In the genomic region with DNA sequence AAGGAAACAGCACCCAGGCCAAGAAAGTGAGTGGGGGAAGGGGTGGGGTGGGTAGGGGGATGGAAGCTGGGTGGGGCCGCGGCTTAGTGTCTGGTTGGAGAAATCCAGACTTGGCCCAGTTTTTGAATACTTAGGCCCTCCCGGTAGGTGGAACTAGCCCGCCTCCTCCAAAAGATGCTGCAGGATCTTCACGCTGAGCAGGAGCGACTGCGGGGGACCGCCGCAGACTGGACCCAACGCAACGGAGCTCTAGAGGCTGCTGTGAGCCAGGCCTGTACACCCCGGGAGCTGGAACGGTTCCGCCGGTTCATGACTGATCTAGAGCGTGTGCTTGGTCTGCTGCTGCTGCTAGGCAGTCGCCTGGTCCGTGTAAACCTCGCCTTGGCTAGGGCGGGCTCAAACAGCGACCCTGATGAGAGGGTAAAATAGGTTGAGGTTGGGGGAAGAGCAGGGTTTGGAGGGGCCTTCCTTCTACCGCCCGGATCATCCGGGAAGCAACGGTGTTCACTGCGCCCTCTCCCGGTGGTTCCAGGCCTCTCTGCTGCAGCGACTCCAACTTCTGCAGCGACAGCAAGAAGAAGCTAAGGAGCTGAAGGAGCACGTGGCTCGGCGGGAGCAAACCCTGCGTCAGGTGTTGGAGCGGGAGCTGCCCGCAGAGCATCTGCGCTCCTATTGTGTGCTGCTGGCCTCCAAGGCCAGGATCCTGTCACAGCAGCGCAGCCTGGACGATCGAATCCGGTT, we compare ENCODE assay signal across 8 mouse cellular contexts. TPM values are rescaled to one million over a fixed set of nuclear protein-coding genes. Genes with fewer than 3 reads are reported as not detected.
DNase-seq lines count a peak whose midpoint lies in the region; ATAC-seq lines count a peak whose summit lies in the region.

No protein-coding gene starts in this region.

- H3K4me3 ChIP-seq in hindbrain, embryonic 10.5 days = peak overlapping the region; percentile 45
- H3K4me3 ChIP-seq in lung, embryonic 15.5 days = peak overlapping the region; percentile 33

- peak; percentile 61 for DNase-seq in Muller cell, postnatal 12 days (ENCODE audit: inconsistent ontology term)
- DNase-seq in cerebellum, postnatal 10 days = peak; percentile 93 to 95
- peak; percentile 74 to 78 for DNase-seq in frontal cortex, postnatal 14 days (ENCODE audit: low spot score in 2 of 2)
- peak; percentile 85 for DNase-seq in hindbrain, embryonic 10.5 days (ENCODE audit: low spot score)
- peak; percentile 47 for DNase-seq in layer of hippocampus, adult 9-10 months (ENCODE audit: low spot score)
- peak; percentile 63 for DNase-seq in ovary, postnatal 10 days (ENCODE audit: low spot score)
- peak; percentile 85 for DNase-seq in thymus, postnatal 4 days

- peaks cover 58% of the 10 kb centered on the region for H3K4me1 ChIP-seq in hindbrain, embryonic 10.5 days (replicated peaks)
- peaks cover 22% of the 10 kb centered on the region for H3K4me1 ChIP-seq in lung, embryonic 15.5 days

- H3K27ac ChIP-seq in hindbrain, embryonic 10.5 days = peak overlapping the region; percentile 56; the same call in 1 of the 2 replicates
- H3K27ac ChIP-seq in lung, embryonic 15.5 days = no peak overlapping the region

- peaks cover 97% of the 10 kb centered on the region for H3K27me3 ChIP-seq in hindbrain, embryonic 10.5 days (ENCODE audit: insufficient read depth, poor library complexity, severe bottlenecking)
- peaks cover 85% of the 10 kb centered on the region for H3K27me3 ChIP-seq in lung, embryonic 15.5 days

- peaks cover 7% of the 10 kb centered on the region; the same call in 1 of the 2 replicates for H3K9me3 ChIP-seq in hindbrain, embryonic 10.5 days
- H3K9me3 ChIP-seq in lung, embryonic 15.5 days = no peaks in the 10 kb centered on the region

- peak overlapping the region; percentile 61 for H3K4me2 ChIP-seq in lung, embryonic 15.5 days

- WGBS in hindbrain, embryonic 10.5 days = 6% methylated on average over 40 of the region's 40 CpGs
- WGBS in lung, embryonic 15.5 days = 6% methylated on average over 40 of the region's 40 CpGs

- no peak overlapping the region for H3K9ac ChIP-seq in lung, embryonic 15.5 days

- ATAC-seq in lung, embryonic 15.5 days (ENCODE audit: borderline replicate concordance, extremely low read depth, low FRiP score, low TSS enrichment) = peak; percentile 41

- H3K36me3 ChIP-seq in hindbrain, embryonic 10.5 days = no peaks in the 10 kb centered on the region
- no peaks in the 10 kb centered on the region for H3K36me3 ChIP-seq in lung, embryonic 15.5 days

RNA-seq across cellular contexts. Expression of gene Gm9837, which starts 3.9 kb away (rescaled TPM):
- polyA plus RNA-seq in hindbrain, embryonic 10.5 days (2016; fragmentation: Nextera tagmentation; extraction: Ambion mirVana) = not detected in 2 replicates
- not detected in 2 replicates for polyA plus RNA-seq in lung, embryonic 15.5 days (2015; fragmentation: Nextera tagmentation; extraction: Ambion mirVana)

RNA-seq across cellular contexts. Expression of gene Shroom1, which starts 9.4 kb away (rescaled TPM):
- 1.8 and 2.0 TPM in 2 replicates for polyA plus RNA-seq in hindbrain, embryonic 10.5 days (2016; fragmentation: Nextera tagmentation; extraction: Ambion mirVana)
- 1.8 and 2.4 TPM in 2 replicates for polyA plus RNA-seq in lung, embryonic 15.5 days (2015; fragmentation: Nextera tagmentation; extraction: Ambion mirVana)

RNA-seq across cellular contexts. Expression of gene Gm10447, which starts 9.5 kb away (rescaled TPM):
- polyA plus RNA-seq in hindbrain, embryonic 10.5 days (2016; fragmentation: Nextera tagmentation; extraction: Ambion mirVana) = not detected in 2 replicates
- not detected in 2 replicates for polyA plus RNA-seq in lung, embryonic 15.5 days (2015; fragmentation: Nextera tagmentation; extraction: Ambion mirVana)

RNA-seq across cellular contexts. Expression of gene Gm9945, which starts 13.6 kb away (rescaled TPM):
- not detected in 2 replicates for polyA plus RNA-seq in hindbrain, embryonic 10.5 days (2016; fragmentation: Nextera tagmentation; extraction: Ambion mirVana)
- not detected in 2 replicates for polyA plus RNA-seq in lung, embryonic 15.5 days (2015; fragmentation: Nextera tagmentation; extraction: Ambion mirVana)

RNA-seq across cellular contexts. Expression of gene Sowaha, which starts 13.7 kb away (rescaled TPM):
- 0.26 and 0.44 TPM in 2 replicates for polyA plus RNA-seq in hindbrain, embryonic 10.5 days (2016; fragmentation: Nextera tagmentation; extraction: Ambion mirVana)
- 0.06 and 0.24 TPM in 2 replicates for polyA plus RNA-seq in lung, embryonic 15.5 days (2015; fragmentation: Nextera tagmentation; extraction: Ambion mirVana)
